Mouse (Mus musculus) spleen, adult 2 months (tissue): ENCODE results near the gene Fibp. TPM values are rescaled to one million over a fixed set of nuclear protein-coding genes. Genes with fewer than 3 reads are reported as not detected.

ENCODE experiments used
- DNase-seq, 2 experiments: peaks; one replicate each; pipeline versions ENCODE4 v3.0.0 to v3.0.0-alpha.2; 2012 to 2021; ENCODE audit warnings: low spot score in 2 of 2, low read depth in 1 of 2
- H3K27ac ChIP-seq: fragments of 200-500 bp; 2 replicates; pipeline ENCODE4 v1.5.1; 2012; ENCODE audit warnings: low read length, inconsistent platforms; ENCODE audit not compliant: insufficient read depth
- H3K27me3 ChIP-seq: fragments of 200-500 bp; 2 replicates; pipeline ENCODE4 v1.6.1; 2012; ENCODE audit warnings: mild to moderate bottlenecking, moderate library complexity, low read length, inconsistent platforms; ENCODE audit not compliant: control insufficient read depth, insufficient read depth
- H3K36me3 ChIP-seq: fragments of 200-500 bp; 2 replicates; pipeline ENCODE4 v1.6.1; 2012; ENCODE audit warnings: mild to moderate bottlenecking, low read length, inconsistent platforms; ENCODE audit not compliant: control insufficient read depth, insufficient read depth
- H3K4me1 ChIP-seq: fragments of 200-500 bp; 2 replicates; pipeline ENCODE4 v1.6.1; 2011; ENCODE audit warnings: inconsistent platforms; ENCODE audit not compliant: control insufficient read depth, insufficient read depth, insufficient read length
- H3K4me3 ChIP-seq: fragments of 200-500 bp; 2 replicates; pipeline ENCODE4 v1.5.1; 2011; ENCODE audit warnings: mild to moderate bottlenecking, inconsistent platforms; ENCODE audit not compliant: insufficient read depth, insufficient read length; ENCODE audit errors: extremely low read depth
- CTCF ChIP-seq: fragments of 200-500 bp; IDR thresholded peaks from 2 replicates; pipeline ENCODE4 v1.5.1; 2011; ENCODE audit warnings: mild to moderate bottlenecking, inconsistent platforms; ENCODE audit not compliant: insufficient read depth, insufficient read length, insufficient replicate concordance; ENCODE audit errors: extremely low read depth
- POLR2A ChIP-seq: fragments of 200-500 bp; IDR thresholded peaks from 2 replicates; pipeline ENCODE4 v1.6.1; 2011; ENCODE audit warnings: low read depth, low read length, inconsistent platforms
- WGBS: fragments of 180-500 bp; shearing (Covaris S2); methylation state at CpG from one replicate; pipeline ENCODE4 v1.1.7; 2018; 5-methylcytosine and 5-hydroxymethylcytosine counted together
- polyA plus RNA-seq: library from polyadenylated mRNA; depleted of rRNA; stranded (reverse); fragments of >200 nt; gene quantifications from 2 replicates; pipeline ENCODE4 v1.2.3, GENCODE M21; 2012

Fibp gene
- polyA plus RNA-seq, 1 experiment, result 80.4 TPM

GRCm38 (mm10) chr19:5430408-5430807 lies 30.0 kb upstream of the Fibp start:
- peaks cover 14% of the 10 kb centered on the region for H3K36me3 ChIP-seq
- H3K27ac ChIP-seq, result no peak overlapping the region
- peaks cover 20% of the 10 kb centered on the region for H3K4me1 ChIP-seq
- no peaks in the 10 kb centered on the region for H3K27me3 ChIP-seq
- H3K4me3 ChIP-seq, result no peak overlapping the region
- TF ChIP-seq CTCF, result no peak
- TF ChIP-seq POLR2A, result no peak
- DNase-seq, result no peak
- WGBS, result 50% methylated on average over 1 of the region's 1 CpGs

GRCm38 (mm10) chr19:5431911-5432464 lies 28.4 kb upstream of the Fibp start:
- Histone ChIP-seq H3K4me3 (no peak overlapping the region), H3K4me1 (peaks cover 9% of the 10 kb centered on the region; the same call in 1 of the 2 replicates), H3K27ac (no peak overlapping the region), H3K27me3 (no peaks in the 10 kb centered on the region), H3K36me3 (peaks cover 3% of the 10 kb centered on the region)
- DNase-seq, result no peak
- TF ChIP-seq CTCF, result no peak
- TF ChIP-seq POLR2A, result no peak
- 67% methylated on average over 4 of the region's 4 CpGs for WGBS

- Histone ChIP-seq H3K4me1 (peaks cover 9% of the 10 kb centered on the region; the same call in 1 of the 2 replicates), H3K27ac (peak overlapping the region; percentile 83), H3K4me3 (peak overlapping the region; percentile 62), H3K27me3 (no peaks in the 10 kb centered on the region), H3K36me3 (no peaks in the 10 kb centered on the region)
- TF ChIP-seq POLR2A (no peak), CTCF (peak; percentile 39; the same call in 1 of the 2 replicates)
- peak; percentile 35 to 54 for DNase-seq
- 1% methylated on average over 16 of the region's 16 CpGs for WGBS
These were observed 27.2 kb upstream of the Fibp start for GRCm38 (mm10) chr19:5432992-5433852.

GRCm38 (mm10) chr19:5433951-5434350 lies 26.5 kb upstream of the Fibp start:
- Histone ChIP-seq H3K4me1 (peaks cover 9% of the 10 kb centered on the region; the same call in 1 of the 2 replicates), H3K27me3 (no peaks in the 10 kb centered on the region), H3K36me3 (no peaks in the 10 kb centered on the region), H3K4me3 (0 out of 2 replicates have a peak overlapping the region, but pooled peaks have one; percentile 62), H3K27ac (peak overlapping the region; percentile 83; the same call in 1 of the 2 replicates)
- TF ChIP-seq CTCF, result no peak
- no peak for TF ChIP-seq POLR2A
- 59% methylated on average over 7 of the region's 7 CpGs for WGBS
- no peak for DNase-seq

- Histone ChIP-seq H3K36me3 (no peaks in the 10 kb centered on the region), H3K4me1 (peaks cover 17% of the 10 kb centered on the region), H3K27ac (no peak overlapping the region), H3K4me3 (no peak overlapping the region), H3K27me3 (peaks cover 8% of the 10 kb centered on the region)
- WGBS, result 73% methylated on average over 9 of the region's 9 CpGs
- TF ChIP-seq CTCF (no peak), POLR2A (no peak)
- DNase-seq, result no peak
These were observed 16.0 kb upstream of the Fibp start for GRCm38 (mm10) chr19:5444371-5444908.

- H3K4me3 ChIP-seq, result no peak overlapping the region
- TF ChIP-seq POLR2A, result no peak
- TF ChIP-seq CTCF, result no peak
- no peak overlapping the region for H3K27ac ChIP-seq
- H3K36me3 ChIP-seq, result no peaks in the 10 kb centered on the region
- no peak for DNase-seq
- peaks cover 17% of the 10 kb centered on the region for H3K4me1 ChIP-seq
- 59% methylated on average over 7 of the region's 7 CpGs for WGBS
- peaks cover 8% of the 10 kb centered on the region for H3K27me3 ChIP-seq
These were observed 15.5 kb upstream of the Fibp start for GRCm38 (mm10) chr19:5444954-5445353.

- H3K36me3 ChIP-seq, result no peaks in the 10 kb centered on the region
- DNase-seq, result no peak
- H3K4me1 ChIP-seq, result peaks cover 17% of the 10 kb centered on the region
- H3K4me3 ChIP-seq, result no peak overlapping the region
- TF ChIP-seq POLR2A, result no peak
- no peak for TF ChIP-seq CTCF
- WGBS, result 93% methylated on average over 5 of the region's 5 CpGs
- no peak overlapping the region for H3K27ac ChIP-seq
- H3K27me3 ChIP-seq, result peaks cover 8% of the 10 kb centered on the region
These were observed 14.7 kb upstream of the Fibp start for GRCm38 (mm10) chr19:5445747-5446146.
